Mouse (Mus musculus): ENCODE measurements around the gene Pmvk. TPM values are rescaled to one million over a fixed set of nuclear protein-coding genes. Genes with fewer than 3 reads are reported as not detected.
A peak's percentile ranks its signal among the peaks of the same experiment; 100 is the strongest.

The Pmvk gene
- polyA plus RNA-seq, 1 experiment from 2014 or later, result 49.7 TPM

DNA sequence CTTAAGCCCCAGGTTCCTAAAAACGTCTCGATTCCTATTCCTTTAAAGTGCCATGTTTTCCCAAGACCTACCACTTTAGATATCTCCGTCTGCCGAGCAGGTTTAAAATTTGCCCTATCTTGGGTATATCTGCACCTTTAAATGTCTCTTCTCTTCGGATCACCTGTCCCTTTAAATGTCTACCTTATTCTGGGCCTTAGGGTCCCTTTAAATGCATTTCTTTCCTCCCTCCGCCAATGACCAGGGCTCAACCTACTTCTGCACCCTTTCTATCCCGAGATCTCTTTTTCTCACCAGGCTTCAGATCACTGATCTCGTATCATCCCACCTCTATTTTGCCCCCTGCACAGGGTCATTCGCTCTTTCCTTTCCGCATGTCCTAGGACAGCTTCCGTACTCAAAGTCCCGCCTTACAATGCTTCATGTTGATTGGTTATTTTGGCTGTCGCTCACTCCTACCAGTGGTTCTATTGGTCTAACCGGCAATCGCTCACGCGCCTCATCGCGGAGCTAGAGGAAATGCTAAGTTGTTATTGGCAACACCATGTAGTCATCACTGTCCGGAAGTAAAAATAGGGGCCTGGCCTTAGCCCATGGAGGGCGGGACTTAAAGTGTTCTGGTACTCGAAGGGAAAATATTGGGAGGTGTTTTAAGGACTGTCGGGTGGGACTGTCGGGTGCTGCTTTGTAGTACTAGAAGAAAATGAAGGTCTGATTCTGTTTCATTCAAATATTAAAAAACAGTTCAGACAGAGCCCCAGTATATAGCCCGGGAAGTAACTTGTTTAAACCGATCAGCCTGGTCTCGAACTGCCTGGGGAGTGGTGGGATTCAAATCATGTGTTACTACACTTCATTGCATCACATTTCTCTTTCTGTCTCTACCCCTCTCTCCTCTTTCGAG lies 42.6 kb upstream of the Pmvk start, which contains the start of gene Flad1:
Gene Flad1, minus strand, starts transcription at position 381 of the 904 bp plus-strand sequence.
- Histone ChIP-seq H3K36me3 (ENCODE audit: control insufficient read depth, insufficient read depth, low read length) (peaks cover 8% of the 10 kb centered on the region), H3K4me2 (replicated peaks; ENCODE audit: low read depth) (peak within 1 kb of the TSS; percentile 66), H3K27ac (replicated peaks) (peak within 1 kb of the TSS; percentile 61; the same call in 1 of the 2 replicates), H3K9ac (ENCODE audit: low read length) (peak within 1 kb of the TSS; percentile 64), H3K9me3 (ENCODE audit: control insufficient read depth, low read length) (no peaks in the 10 kb centered on the region), H3K4me3 (ENCODE audit: low read depth, low read length) (peak within 1 kb of the TSS; percentile 58), H3K4me1 (replicated peaks; ENCODE audit: control insufficient read depth, insufficient read depth) (peaks cover 3% of the 10 kb centered on the region), H3K27me3 (ENCODE audit: control insufficient read depth, insufficient read depth, low read length) (no peaks in the 10 kb centered on the region)
- ATAC-seq (ENCODE audit: low FRiP score, low TSS enrichment) (peak; percentile 98), DNase-seq (ENCODE audit: low spot score) (peak; percentile 95)
- 6% methylated on average over 28 of the region's 28 CpGs for WGBS
- TF ChIP-seq CTCF (IDR thresholded peaks at IDR 0.05; ENCODE audit: low read depth) (no peak), EP300 (optimal IDR thresholded peaks at IDR 0.05) (peak; percentile 87)

DNA sequence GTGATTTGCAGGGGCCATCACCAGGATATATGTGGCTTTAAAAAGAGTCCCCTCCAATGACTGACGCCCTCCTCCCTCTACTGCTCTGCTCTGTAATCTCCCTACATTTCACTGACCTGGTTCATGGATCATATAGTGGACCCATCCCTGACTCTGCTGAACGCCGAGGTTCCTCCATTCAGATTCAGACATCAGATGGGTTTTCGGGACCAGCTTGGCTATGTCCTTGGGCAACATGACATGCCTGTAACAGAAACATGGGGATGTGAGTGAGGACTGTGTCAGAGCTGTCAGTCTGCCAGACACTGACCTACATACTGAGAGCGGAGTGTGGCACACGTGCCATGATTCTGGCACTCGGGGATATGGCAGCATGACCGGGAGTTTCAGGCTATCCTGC lies 38.2 kb upstream of the Pmvk start:
- Histone ChIP-seq H3K9me3 (ENCODE audit: control insufficient read depth, low read length) (no peaks in the 10 kb centered on the region), H3K9ac (ENCODE audit: low read length) (no peak overlapping the region), H3K4me2 (replicated peaks; ENCODE audit: low read depth) (no peak overlapping the region), H3K36me3 (ENCODE audit: control insufficient read depth, insufficient read depth, low read length) (peaks cover 3% of the 10 kb centered on the region; the same call in 1 of the 2 replicates), H3K27ac (replicated peaks) (no peak overlapping the region), H3K4me3 (ENCODE audit: low read depth, low read length) (no peak overlapping the region), H3K4me1 (replicated peaks; ENCODE audit: control insufficient read depth, insufficient read depth) (peaks cover 7% of the 10 kb centered on the region), H3K27me3 (ENCODE audit: control insufficient read depth, insufficient read depth, low read length) (no peaks in the 10 kb centered on the region)
- TF ChIP-seq EP300 (optimal IDR thresholded peaks at IDR 0.05), result no peak
- WGBS, result 96% methylated on average over 8 of the region's 8 CpGs
- DNase-seq (ENCODE audit: low spot score) (no peak), ATAC-seq (ENCODE audit: low FRiP score, low TSS enrichment) (no peak)

DNA sequence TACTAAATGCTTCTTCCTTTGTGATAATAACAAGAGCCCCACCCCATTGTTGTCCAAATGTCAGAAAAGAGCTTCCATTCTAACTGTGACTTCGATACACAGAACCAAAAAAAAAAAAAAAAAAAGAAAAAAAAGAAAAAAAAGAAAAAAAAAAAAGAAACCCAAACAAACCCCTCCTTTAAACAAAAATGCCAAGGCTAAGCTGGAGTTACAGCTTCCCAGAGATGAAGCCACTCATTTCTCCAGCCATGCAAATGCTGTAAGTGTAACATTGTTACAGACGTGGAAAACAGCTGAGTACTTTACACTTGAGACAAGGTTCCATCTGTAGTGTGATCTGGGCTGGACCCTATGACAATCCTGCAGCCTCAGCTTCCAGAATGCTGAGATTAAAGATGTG lies 37.2 kb upstream of the Pmvk start:
- H3K9ac ChIP-seq (ENCODE audit: low read length), result no peak overlapping the region; the same call in 1 of the 2 replicates
- H3K27ac ChIP-seq (replicated peaks), result no peak overlapping the region
- no peaks in the 10 kb centered on the region for H3K27me3 ChIP-seq (ENCODE audit: control insufficient read depth, insufficient read depth, low read length)
- H3K36me3 ChIP-seq (ENCODE audit: control insufficient read depth, insufficient read depth, low read length), result peaks cover 3% of the 10 kb centered on the region; the same call in 1 of the 2 replicates
- no peaks in the 10 kb centered on the region for H3K9me3 ChIP-seq (ENCODE audit: control insufficient read depth, low read length)
- peak overlapping the region; percentile 69 for H3K4me3 ChIP-seq (ENCODE audit: low read depth, low read length)
- peaks cover 6% of the 10 kb centered on the region for H3K4me1 ChIP-seq (replicated peaks; ENCODE audit: control insufficient read depth, insufficient read depth)
- 23% methylated on average over 2 of the region's 2 CpGs for WGBS
- DNase-seq (ENCODE audit: low spot score) (no peak), ATAC-seq (ENCODE audit: low FRiP score, low TSS enrichment) (no peak)
- peak overlapping the region; percentile 68 for H3K4me2 ChIP-seq (replicated peaks; ENCODE audit: low read depth)
- TF ChIP-seq CTCF (IDR thresholded peaks at IDR 0.05; ENCODE audit: low read depth), result no peak
- TF ChIP-seq EP300 (optimal IDR thresholded peaks at IDR 0.05), result no peak

DNA sequence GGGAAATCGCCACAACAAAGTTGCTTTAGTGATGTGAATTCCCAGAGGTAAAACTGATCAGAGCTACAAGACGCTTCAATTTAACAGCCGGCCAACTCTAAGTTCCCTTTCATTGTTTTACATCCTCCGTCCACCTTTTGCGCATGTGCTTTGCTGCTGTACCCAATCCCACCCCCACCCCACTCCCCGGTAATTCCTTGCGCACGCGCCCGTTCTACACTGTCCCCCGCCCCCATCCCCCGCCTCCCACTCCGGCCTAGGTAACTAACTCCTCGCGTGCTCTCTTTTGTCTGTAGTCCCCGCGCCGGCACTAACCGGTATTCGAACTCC lies 36.5 kb upstream of the Pmvk start:
- 1% methylated on average over 20 of the region's 20 CpGs for WGBS

DNA sequence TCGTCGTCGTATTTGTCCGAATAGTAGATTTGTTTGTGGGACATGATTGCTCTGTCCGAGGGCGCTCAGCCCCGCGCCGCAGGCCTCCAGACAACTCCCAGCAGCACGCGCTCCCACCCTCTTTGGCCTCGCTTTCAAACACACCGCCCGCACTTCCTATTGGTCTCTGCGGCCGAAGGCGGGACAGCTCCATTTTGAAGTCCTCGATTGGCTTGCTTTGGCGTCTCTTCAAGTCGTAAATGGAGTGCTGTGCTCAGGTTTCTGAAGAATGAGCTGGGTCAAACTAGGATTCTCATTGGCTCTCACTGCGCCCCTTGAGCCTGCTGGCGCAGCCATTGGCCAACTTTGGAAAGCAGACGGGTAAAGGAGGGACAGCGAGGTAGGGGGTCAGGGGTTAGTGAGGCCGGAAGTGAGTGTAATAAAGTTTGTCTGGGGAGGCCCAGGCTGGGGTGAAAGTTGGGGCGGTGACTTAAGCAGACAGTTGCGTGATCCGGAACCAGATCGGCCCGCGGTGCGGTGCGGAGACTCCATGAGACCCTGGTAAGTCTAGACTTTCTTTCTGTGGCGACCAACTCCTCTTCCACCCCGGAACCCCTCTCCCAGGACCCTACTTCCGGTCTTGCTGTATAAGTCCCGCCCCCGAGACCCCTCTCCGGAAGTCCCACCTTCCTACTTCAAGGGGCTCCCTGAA lies 36.0 kb upstream of the Pmvk start, which contains the start of the genes Cks1b and Shc1:
Gene Cks1b, minus strand, starts transcription at position 214 of the 691 bp plus-strand sequence.
Gene Shc1, plus strand, starts transcription at position 274 of the 691 bp plus-strand sequence.
- Histone ChIP-seq H3K27ac (replicated peaks) (peak within 1 kb of the TSS; percentile 99), H3K4me2 (replicated peaks; ENCODE audit: low read depth) (peak within 1 kb of the TSS; percentile 81), H3K9me3 (ENCODE audit: control insufficient read depth, low read length) (no peaks in the 10 kb centered on the region), H3K9ac (ENCODE audit: low read length) (peak within 1 kb of the TSS; percentile 88), H3K36me3 (ENCODE audit: control insufficient read depth, insufficient read depth, low read length) (peaks cover 3% of the 10 kb centered on the region; the same call in 1 of the 2 replicates), H3K4me3 (ENCODE audit: low read depth, low read length) (peak within 1 kb of the TSS; percentile 69), H3K4me1 (replicated peaks; ENCODE audit: control insufficient read depth, insufficient read depth) (peaks cover 6% of the 10 kb centered on the region), H3K27me3 (ENCODE audit: control insufficient read depth, insufficient read depth, low read length) (no peaks in the 10 kb centered on the region)
- DNase-seq (ENCODE audit: low spot score) (peak; percentile 96), ATAC-seq (ENCODE audit: low FRiP score, low TSS enrichment) (peak; percentile 95)
- no peak for TF ChIP-seq EP300 (optimal IDR thresholded peaks at IDR 0.05)
- TF ChIP-seq CTCF (IDR thresholded peaks at IDR 0.05; ENCODE audit: low read depth), result no peak
- WGBS, result under 1% methylated on average over 38 of the region's 39 CpGs

More for the DNA sequence above, 36.5 kb upstream of the Pmvk start:
- Histone ChIP-seq H3K9ac (ENCODE audit: low read length) (peak overlapping the region; percentile 43), H3K9me3 (ENCODE audit: control insufficient read depth, low read length) (no peaks in the 10 kb centered on the region), H3K27me3 (ENCODE audit: control insufficient read depth, insufficient read depth, low read length) (no peaks in the 10 kb centered on the region), H3K4me1 (replicated peaks; ENCODE audit: control insufficient read depth, insufficient read depth) (peaks cover 6% of the 10 kb centered on the region), H3K36me3 (ENCODE audit: control insufficient read depth, insufficient read depth, low read length) (peaks cover 3% of the 10 kb centered on the region; the same call in 1 of the 2 replicates), H3K4me3 (ENCODE audit: low read depth, low read length) (peak overlapping the region; percentile 69), H3K27ac (replicated peaks) (peak overlapping the region; percentile 74), H3K4me2 (replicated peaks; ENCODE audit: low read depth) (peak overlapping the region; percentile 68)
- no peak for TF ChIP-seq CTCF (IDR thresholded peaks at IDR 0.05; ENCODE audit: low read depth)
- TF ChIP-seq EP300 (optimal IDR thresholded peaks at IDR 0.05), result no peak
- DNase-seq (ENCODE audit: low spot score) (no peak), ATAC-seq (ENCODE audit: low FRiP score, low TSS enrichment) (no peak)
